Mouse (Mus musculus) gastrocnemius, adult 2 months (tissue): ENCODE results near the gene Ldlrad1. TPM values are rescaled to one million over a fixed set of nuclear protein-coding genes. Genes with fewer than 3 reads are reported as not detected.
A peak's percentile ranks its signal among the peaks of the same experiment; 100 is the strongest.

Experiments used
- DNase-seq: peaks from one replicate; pipeline ENCODE4 v3.0.0; 2022
- H3K27ac ChIP-seq: fragments of 200-600 bp; 2 replicates; pipeline ENCODE4 v1.8.1; 2022; ENCODE audit warnings: mild to moderate bottlenecking
- H3K4me3 ChIP-seq: fragments of 200-600 bp; 2 replicates; pipeline ENCODE4 v1.8.1; 2022; ENCODE audit warnings: mild to moderate bottlenecking, moderate library complexity
- CTCF ChIP-seq: fragments of 200-600 bp; IDR thresholded peaks from 2 replicates; pipeline ENCODE4 v1.8.1; 2022; ENCODE audit warnings: antibody characterized with exemption, mild to moderate bottlenecking, moderate library complexity
- intact Hi-C: fragments of 180-260 bp; cut with DNase I; formaldehyde crosslinking; loops from one replicate; pipeline ENCODE4 v1.15.1; 2025
- total RNA-seq, 2 experiments: library from RNA; stranded (reverse); gene quantifications; 2 replicates each; pipeline ENCODE4 v1.2.3; 2021

Gene Ldlrad1
- total RNA-seq, 2 experiments from 2014 or later, result not detected

DNA sequence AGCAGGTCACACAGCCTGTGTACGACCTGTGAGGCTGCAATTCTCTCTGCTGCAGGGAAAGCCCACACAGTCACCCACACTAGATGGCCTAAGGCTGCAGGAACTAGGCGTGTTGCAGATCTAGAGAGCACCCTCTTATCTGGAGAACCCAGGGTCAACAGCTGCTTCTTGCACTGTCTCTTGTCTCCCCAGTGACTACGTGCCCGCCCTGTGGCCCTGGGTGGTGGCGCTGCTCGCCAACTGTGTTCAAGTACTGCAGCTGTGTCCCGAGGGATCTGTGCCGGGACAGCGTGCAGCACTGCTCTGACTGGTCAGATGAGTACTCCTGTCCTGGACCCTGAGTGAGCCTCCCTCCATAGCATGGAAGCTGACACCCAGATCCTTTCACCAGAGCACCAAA lies 8.6 kb downstream of the Ldlrad1 start:
- Histone ChIP-seq H3K27ac (no peak overlapping the region), H3K4me3 (no peak overlapping the region)
- TF ChIP-seq CTCF, result no peak
- intact Hi-C loops, result no loop called here
- no peak for DNase-seq

DNA sequence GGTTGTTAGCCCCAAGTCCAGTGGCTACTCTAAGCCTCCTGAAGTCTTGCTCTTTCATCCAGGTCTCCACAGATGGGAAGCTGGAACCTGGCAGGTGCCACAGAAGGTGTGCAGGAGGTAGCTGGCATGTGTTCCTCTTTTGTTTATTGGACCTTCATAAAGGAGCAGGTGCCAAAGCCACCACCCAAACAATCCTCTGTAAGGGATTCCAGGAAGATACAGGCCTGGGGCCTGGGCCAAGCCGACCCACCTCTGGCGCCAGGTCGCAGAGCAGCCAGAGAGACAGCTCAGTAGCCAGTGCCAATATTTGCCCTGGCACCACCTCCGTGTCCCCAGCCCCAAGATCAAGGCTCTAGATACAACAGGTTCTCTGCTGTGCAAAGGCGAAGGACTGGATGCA lies 12.5 kb downstream of the Ldlrad1 start:
- TF ChIP-seq CTCF, result no peak
- Histone ChIP-seq H3K4me3 (no peak overlapping the region), H3K27ac (no peak overlapping the region)
- DNase-seq, result no peak
- intact Hi-C loops, result no loop called here

GRCm38 (mm10) chr4:107223225-107224204 lies 14.5 kb downstream of the Ldlrad1 start:
- DNase-seq, result peak; percentile 73

GRCm38 (mm10) chr4:107226313-107226712 lies 17.3 kb downstream of the Ldlrad1 start:
- Histone ChIP-seq H3K4me3 (no peak overlapping the region), H3K27ac (no peak overlapping the region)
- no peak for TF ChIP-seq CTCF
- intact Hi-C loops, result no loop called here
- no peak for DNase-seq

More at GRCm38 (mm10) chr4:107223225-107224204, 14.5 kb downstream of the Ldlrad1 start:
- Histone ChIP-seq H3K27ac (no peak overlapping the region), H3K4me3 (no peak overlapping the region)
- TF ChIP-seq CTCF, result no peak
- intact Hi-C loops, result no loop called here

DNA sequence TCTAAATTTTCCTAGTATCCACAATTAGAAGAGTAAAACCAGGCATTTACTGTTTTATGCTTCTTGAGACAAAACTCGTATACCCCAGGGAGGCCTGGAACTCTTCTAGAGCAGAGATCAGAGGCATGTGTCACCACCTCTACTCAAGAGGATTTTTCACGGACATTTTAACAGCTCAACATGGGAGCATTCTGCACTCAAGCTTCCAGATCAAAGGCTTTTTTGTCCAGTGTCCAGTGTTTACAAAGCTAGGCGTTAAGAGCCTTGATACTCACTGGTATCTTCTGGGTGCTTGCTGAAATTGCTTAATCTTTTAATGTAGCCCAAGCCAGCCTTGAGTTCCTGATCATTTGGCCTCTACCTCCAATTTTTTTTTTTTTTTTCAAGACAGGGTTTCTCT lies 23.2 kb downstream of the Ldlrad1 start:
- Histone ChIP-seq H3K4me3 (no peak overlapping the region), H3K27ac (no peak overlapping the region)
- intact Hi-C loops, result no loop called here
- no peak for TF ChIP-seq CTCF
- DNase-seq, result no peak

GRCm38 (mm10) chr4:107238253-107238652 lies 29.3 kb downstream of the Ldlrad1 start:
- TF ChIP-seq CTCF, result no peak
- H3K4me3 ChIP-seq, result no peak overlapping the region
- H3K27ac ChIP-seq, result no peak overlapping the region
- no peak for DNase-seq
- intact Hi-C loops, result no loop called here

DNA sequence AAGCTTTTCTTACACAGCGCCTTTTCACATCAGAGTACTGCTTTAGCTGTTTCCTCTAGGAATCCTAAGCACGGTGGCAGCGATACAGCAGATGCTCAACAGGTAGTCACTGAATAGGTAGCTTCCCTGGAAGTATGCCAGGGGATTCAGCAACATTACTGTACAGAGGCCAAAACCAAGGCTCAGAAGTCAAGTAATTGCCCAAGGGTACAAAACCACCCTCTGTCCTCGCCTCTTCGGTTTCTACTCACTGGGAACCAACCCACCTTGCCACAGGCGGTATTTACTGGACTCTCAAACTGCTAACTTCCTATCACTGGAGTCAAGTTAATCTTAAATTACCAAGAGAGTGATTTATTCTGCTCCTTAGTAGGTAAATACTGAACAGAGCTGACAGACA lies 31.2 kb downstream of the Ldlrad1 start:
- TF ChIP-seq CTCF, result no peak
- intact Hi-C loops, result loop anchor here (5.0 kb wide), 1 partner anchor 43 kb away; no protein-coding TSS in a partner anchor
- no peak overlapping the region for H3K27ac ChIP-seq
- no peak overlapping the region for H3K4me3 ChIP-seq
- no peak for DNase-seq

GRCm38 (mm10) chr4:107243365-107244333 lies 34.7 kb downstream of the Ldlrad1 start:
- H3K27ac ChIP-seq, result peak overlapping the region; percentile 16; the same call in 1 of the 2 replicates
- no peak for DNase-seq
- intact Hi-C loops, result loop anchor here (5.0 kb wide), 1 partner anchor 46 kb away; no protein-coding TSS in a partner anchor
- no peak for TF ChIP-seq CTCF
- no peak overlapping the region for H3K4me3 ChIP-seq

GRCm38 (mm10) chr4:107245368-107245767 lies 36.4 kb downstream of the Ldlrad1 start:
- DNase-seq, result no peak
- no peak for TF ChIP-seq CTCF
- H3K27ac ChIP-seq, result no peak overlapping the region
- intact Hi-C loops, result no loop called here
- no peak overlapping the region for H3K4me3 ChIP-seq

- intact Hi-C loops, result no loop called here
- Histone ChIP-seq H3K27ac (peak overlapping the region; percentile 56; the same call in 1 of the 2 replicates), H3K4me3 (no peak overlapping the region)
- TF ChIP-seq CTCF, result no peak
- no peak for DNase-seq
Measured at GRCm38 (mm10) chr4:107246040-107246439, 37.1 kb downstream of the Ldlrad1 start.

DNA sequence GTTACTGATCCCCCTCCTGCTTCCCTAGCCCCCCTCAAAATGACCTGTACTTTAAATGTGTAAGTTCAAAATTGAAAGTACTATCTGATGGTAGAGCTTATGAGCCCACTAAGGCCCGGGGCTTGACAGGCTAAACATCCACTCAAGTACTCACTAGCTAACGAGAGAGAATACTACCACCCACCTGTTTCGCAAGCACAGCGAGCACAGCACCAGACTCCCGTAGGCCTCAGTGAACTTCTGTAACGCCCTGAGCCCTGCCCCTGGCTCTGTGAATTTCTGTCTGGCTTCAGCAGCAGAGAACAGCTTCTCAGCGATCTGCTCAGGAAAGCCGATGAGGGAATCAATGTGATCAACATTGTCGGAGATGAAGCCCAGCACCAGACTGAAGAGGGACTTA lies 38.1 kb downstream of the Ldlrad1 start:
- TF ChIP-seq CTCF, result no peak
- DNase-seq, result peak; percentile 22
- intact Hi-C loops, result no loop called here
- Histone ChIP-seq H3K27ac (peak overlapping the region; percentile 56), H3K4me3 (no peak overlapping the region; the same call in 1 of the 2 replicates)

DNA sequence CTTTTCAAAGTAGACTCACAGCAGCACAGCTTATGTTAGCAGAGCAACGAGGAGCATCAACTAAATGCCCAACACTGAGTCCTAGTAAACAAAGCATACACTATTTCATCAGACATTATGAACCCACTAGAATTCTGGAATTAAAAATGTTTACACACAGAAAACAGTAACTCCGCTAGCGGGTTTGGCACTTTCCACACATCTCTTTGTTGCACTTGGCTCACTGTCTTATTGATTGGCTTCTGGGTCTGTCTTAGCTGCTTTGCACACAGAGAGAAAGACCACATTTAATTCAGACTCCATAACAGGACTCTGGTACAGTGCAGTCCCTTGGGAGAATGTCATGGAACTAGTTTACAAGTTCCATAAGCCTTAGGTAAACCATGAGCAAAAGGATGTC lies 39.1 kb downstream of the Ldlrad1 start:
- TF ChIP-seq CTCF, result no peak
- intact Hi-C loops, result no loop called here
- Histone ChIP-seq H3K4me3 (no peak overlapping the region), H3K27ac (no peak overlapping the region; the same call in 1 of the 2 replicates)
- no peak for DNase-seq
